Mouse (Mus musculus) neural tube, embryonic 12.5 days (tissue): ENCODE measurements at regions not wholly inside any gene's neighbourhood (a gene's known extent, or its start where the extent isn't known, plus 50 kb on each side); places are given as distances from the start of the nearest gene placed in this dataset.

Experiments
- ATAC-seq: fragments of 200-750 bp; cut with Nextera tagmentation; 2 replicates; pipeline ENCODE4 v1.8.0; 2017; ENCODE audit warnings: low read depth, mild to moderate bottlenecking, moderate TSS enrichment, moderate library complexity; ENCODE audit not compliant: low FRiP score
- H3K27ac ChIP-seq: fragments of 300-500 bp; sonication (generic); 2 replicates; pipeline ENCODE4 v1.5.1; 2016
- H3K27me3 ChIP-seq: fragments of 300-500 bp; sonication (generic); replicated peaks from 2 replicates; pipeline ENCODE4 v1.6.1; 2016; ENCODE audit warnings: mild to moderate bottlenecking
- H3K36me3 ChIP-seq: fragments of 300-500 bp; sonication (generic); 2 replicates; pipeline ENCODE4 v1.6.1; 2016; ENCODE audit warnings: mild to moderate bottlenecking
- H3K4me1 ChIP-seq: fragments of 300-500 bp; sonication (generic); 2 replicates; pipeline ENCODE4 v1.6.1; 2016
- H3K4me2 ChIP-seq: fragments of 300-500 bp; sonication (generic); replicated peaks from 2 replicates; pipeline ENCODE4 v1.6.1; 2016; ENCODE audit warnings: mild to moderate bottlenecking
- H3K4me3 ChIP-seq: fragments of 300-500 bp; sonication (generic); 2 replicates; pipeline ENCODE4 v1.5.1; 2016
- H3K9ac ChIP-seq: fragments of 300-500 bp; sonication (generic); 2 replicates; pipeline ENCODE4 v1.6.1; 2016; ENCODE audit warnings: mild to moderate bottlenecking
- H3K9me3 ChIP-seq: fragments of 300-500 bp; sonication (generic); 2 replicates; pipeline ENCODE4 v1.6.1; 2016; ENCODE audit warnings: mild to moderate bottlenecking
- WGBS: fragments of 180-500 bp; shearing (Covaris S2); methylation state at CpG from one replicate; pipeline ENCODE4 v1.1.7; 2016; 5-methylcytosine and 5-hydroxymethylcytosine counted together

DNA sequence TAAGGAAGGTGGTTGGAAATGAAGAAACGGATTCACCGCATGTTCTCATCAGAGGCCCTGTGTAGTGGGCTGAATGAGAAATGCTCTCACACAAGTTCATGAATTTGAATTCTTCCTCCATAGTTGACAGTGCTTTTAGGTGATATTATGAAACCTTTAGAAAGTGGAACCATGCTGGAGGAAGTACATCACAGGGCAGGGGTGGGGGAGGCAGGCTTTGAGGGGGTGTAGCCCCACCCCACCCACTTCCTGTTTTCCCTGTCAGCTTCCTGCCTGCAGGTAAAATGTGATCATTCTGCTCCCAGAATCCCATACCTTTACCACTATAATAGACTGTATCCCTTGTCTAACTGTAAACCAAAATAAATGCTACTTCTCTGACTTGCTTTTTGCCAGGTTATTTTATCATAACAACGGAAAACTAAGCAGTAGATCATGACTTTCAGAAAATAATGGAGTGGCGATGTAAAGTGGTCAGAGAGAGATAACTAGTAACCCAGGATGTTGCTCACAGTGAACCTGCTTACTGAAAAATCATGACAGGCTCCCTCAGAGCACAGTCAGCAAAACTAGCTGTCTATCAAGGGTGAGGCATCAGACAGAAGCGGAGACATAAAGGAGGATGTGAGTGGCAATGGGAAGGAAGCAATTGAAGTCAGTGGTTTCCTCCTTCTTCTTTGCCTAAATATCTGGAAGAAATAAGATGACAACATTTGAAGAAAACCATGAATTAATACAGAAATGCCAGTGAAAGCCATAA lies 230.2 kb downstream of the Rnf144a start:
- no peak overlapping the region for H3K4me2 ChIP-seq
- H3K4me3 ChIP-seq = no peak overlapping the region
- ATAC-seq = no peak
- no peaks in the 10 kb centered on the region for H3K9me3 ChIP-seq
- no peaks in the 10 kb centered on the region for H3K36me3 ChIP-seq
- no peaks in the 10 kb centered on the region for H3K27me3 ChIP-seq
- WGBS = 93% methylated on average over 5 of the region's 5 CpGs
- H3K4me1 ChIP-seq = no peaks in the 10 kb centered on the region
- H3K27ac ChIP-seq = no peak overlapping the region
- no peak overlapping the region for H3K9ac ChIP-seq

- H3K4me1 ChIP-seq = no peaks in the 10 kb centered on the region
These were observed 232.0 kb downstream of the Rnf144a start for GRCm38 (mm10) chr12:26183021-26183420.

DNA sequence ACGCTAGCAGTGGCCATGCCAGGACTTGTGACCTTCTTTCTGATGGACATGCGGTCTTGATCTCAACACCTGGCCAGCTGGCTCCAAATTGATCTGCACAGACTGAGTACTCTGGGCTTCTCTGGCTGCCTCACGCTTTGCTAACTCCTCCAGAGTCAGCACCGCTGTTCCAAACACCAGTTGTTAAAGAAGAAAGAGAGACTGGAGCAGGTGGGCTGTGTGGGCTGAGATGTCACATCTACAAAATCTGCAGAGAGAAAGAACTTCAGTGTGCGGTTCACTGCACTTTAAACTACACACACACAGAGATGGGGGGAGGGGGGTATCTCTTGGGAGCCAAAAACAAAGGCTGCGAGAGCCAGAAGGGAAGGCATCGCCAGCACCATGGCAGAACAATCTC lies 234.2 kb downstream of the Rnf144a start:
- Histone ChIP-seq H3K4me3 (no peak overlapping the region), H3K27ac (no peak overlapping the region), H3K4me2 (no peak overlapping the region), H3K36me3 (no peaks in the 10 kb centered on the region), H3K4me1 (no peaks in the 10 kb centered on the region), H3K27me3 (no peaks in the 10 kb centered on the region), H3K9me3 (no peaks in the 10 kb centered on the region), H3K9ac (no peak overlapping the region)
- 73% methylated on average over 7 of the region's 7 CpGs for WGBS
- ATAC-seq = no peak

More at GRCm38 (mm10) chr12:26183021-26183420, 232.0 kb downstream of the Rnf144a start:
- no peaks in the 10 kb centered on the region for H3K27me3 ChIP-seq
- 92% methylated on average over 2 of the region's 2 CpGs for WGBS
- H3K4me2 ChIP-seq = no peak overlapping the region
- no peak overlapping the region for H3K27ac ChIP-seq
- ATAC-seq = no peak
- H3K4me3 ChIP-seq = no peak overlapping the region
- H3K36me3 ChIP-seq = no peaks in the 10 kb centered on the region
- no peak overlapping the region for H3K9ac ChIP-seq
- H3K9me3 ChIP-seq = no peaks in the 10 kb centered on the region

DNA sequence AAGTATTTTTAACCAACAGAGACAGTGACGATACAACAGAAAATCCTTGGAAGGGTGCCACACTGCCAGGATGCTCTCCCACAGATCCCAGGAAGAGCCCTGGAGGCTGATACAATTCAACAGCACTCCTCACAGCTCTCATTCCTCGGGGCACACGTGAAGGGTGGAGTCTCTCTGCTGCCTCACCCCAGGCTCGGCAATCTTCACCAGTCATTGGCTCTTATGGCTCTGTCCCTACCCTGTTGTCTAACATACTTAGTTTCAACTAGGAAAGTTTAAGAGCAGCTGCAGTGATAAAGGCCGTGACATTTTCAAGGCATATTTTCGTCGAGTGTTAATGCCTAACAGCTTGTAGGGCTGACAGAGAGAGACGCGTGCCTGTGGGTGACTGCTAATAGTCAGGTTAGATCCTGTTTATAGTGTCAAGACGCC lies 238.8 kb downstream of the Rnf144a start:
- Histone ChIP-seq H3K9ac (no peak overlapping the region), H3K4me1 (no peaks in the 10 kb centered on the region), H3K9me3 (no peaks in the 10 kb centered on the region), H3K36me3 (no peaks in the 10 kb centered on the region), H3K27ac (no peak overlapping the region), H3K4me2 (no peak overlapping the region), H3K27me3 (no peaks in the 10 kb centered on the region), H3K4me3 (no peak overlapping the region)
- WGBS = 71% methylated on average over 10 of the region's 10 CpGs
- no peak for ATAC-seq

- ATAC-seq = no peak
- no peak overlapping the region for H3K9ac ChIP-seq
- no peak overlapping the region for H3K27ac ChIP-seq
- H3K4me1 ChIP-seq = no peaks in the 10 kb centered on the region
- H3K4me2 ChIP-seq = no peak overlapping the region
- no peaks in the 10 kb centered on the region for H3K36me3 ChIP-seq
- no peaks in the 10 kb centered on the region for H3K27me3 ChIP-seq
- no peaks in the 10 kb centered on the region for H3K9me3 ChIP-seq
- no peak overlapping the region for H3K4me3 ChIP-seq
- 80% methylated on average over 3 of the region's 3 CpGs for WGBS
These were observed 251.6 kb downstream of the Rnf144a start for GRCm38 (mm10) chr12:26163416-26163815.

GRCm38 (mm10) chr12:26160861-26161615 lies 254.0 kb downstream of the Rnf144a start:
- no peak for ATAC-seq
- H3K9me3 ChIP-seq = no peaks in the 10 kb centered on the region
- no peaks in the 10 kb centered on the region for H3K4me1 ChIP-seq
- no peak overlapping the region for H3K4me3 ChIP-seq
- H3K27me3 ChIP-seq = no peaks in the 10 kb centered on the region
- no peaks in the 10 kb centered on the region for H3K36me3 ChIP-seq
- H3K9ac ChIP-seq = no peak overlapping the region
- H3K4me2 ChIP-seq = no peak overlapping the region
- no peak overlapping the region for H3K27ac ChIP-seq
- 92% methylated on average over 11 of the region's 11 CpGs for WGBS

GRCm38 (mm10) chr12:26152992-26153391 lies 262.1 kb downstream of the Rnf144a start:
- no peak for ATAC-seq
- 30% methylated on average over 8 of the region's 8 CpGs for WGBS
- no peaks in the 10 kb centered on the region for H3K4me1 ChIP-seq
- no peak overlapping the region for H3K4me2 ChIP-seq
- H3K27me3 ChIP-seq = no peaks in the 10 kb centered on the region
- no peak overlapping the region for H3K9ac ChIP-seq
- no peak overlapping the region for H3K4me3 ChIP-seq
- H3K27ac ChIP-seq = no peak overlapping the region
- H3K36me3 ChIP-seq = no peaks in the 10 kb centered on the region
- H3K9me3 ChIP-seq = no peaks in the 10 kb centered on the region

DNA sequence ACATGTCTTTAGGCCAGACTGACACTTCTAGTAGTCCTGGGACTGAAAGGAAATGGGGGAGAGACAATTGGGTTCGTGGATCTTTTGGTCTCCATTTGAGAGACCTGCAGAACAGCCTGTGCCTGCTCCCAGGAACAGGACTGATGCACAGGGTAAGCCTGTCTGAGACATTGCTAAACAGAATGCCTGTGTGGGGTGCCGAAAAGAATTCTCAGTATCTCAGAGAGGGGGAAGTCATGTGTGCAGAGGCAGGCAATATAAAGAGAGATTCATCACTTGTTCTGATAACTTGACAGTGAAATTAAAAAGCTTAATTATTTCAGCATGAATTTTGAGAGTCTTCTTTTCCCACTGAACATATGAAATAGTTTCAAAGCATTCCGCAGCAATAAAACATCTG lies 268.7 kb downstream of the Rnf144a start:
- Histone ChIP-seq H3K36me3 (no peaks in the 10 kb centered on the region), H3K4me1 (no peaks in the 10 kb centered on the region), H3K9ac (no peak overlapping the region), H3K4me2 (no peak overlapping the region), H3K4me3 (no peak overlapping the region), H3K27ac (no peak overlapping the region), H3K27me3 (no peaks in the 10 kb centered on the region), H3K9me3 (no peaks in the 10 kb centered on the region)
- WGBS = 75% methylated on average over 3 of the region's 3 CpGs
- ATAC-seq = no peak

DNA sequence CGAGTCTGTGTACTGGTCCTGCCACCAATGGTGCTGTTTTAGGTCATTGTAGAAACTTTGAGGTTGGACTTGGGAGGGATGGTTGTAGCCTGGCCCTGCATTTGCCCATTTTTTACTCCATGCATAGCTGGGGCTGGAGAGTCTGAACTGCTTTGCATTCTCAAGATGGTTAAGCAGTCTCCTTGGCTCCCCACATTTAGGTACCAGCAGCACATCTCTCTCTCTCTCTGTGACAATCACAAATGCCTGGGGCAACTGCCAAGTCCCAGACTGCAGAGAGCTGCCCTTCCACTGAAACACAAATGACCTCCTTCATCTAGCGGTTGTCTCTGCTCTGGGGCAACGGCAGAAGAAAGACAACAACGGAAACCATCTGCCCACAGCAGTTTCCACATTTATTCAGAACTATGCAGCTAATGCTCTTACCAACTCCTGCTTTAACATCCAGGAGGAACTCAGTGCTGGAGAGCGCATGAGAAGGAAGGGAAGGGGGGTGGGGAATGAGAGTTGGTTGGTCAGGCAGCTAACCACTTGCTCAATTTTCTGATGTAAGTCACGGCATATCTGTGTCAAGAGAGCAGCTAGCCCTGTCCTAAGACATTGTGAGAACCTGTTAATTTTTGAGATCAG lies 269.9 kb downstream of the Rnf144a start:
- Histone ChIP-seq H3K27me3 (no peaks in the 10 kb centered on the region), H3K9me3 (no peaks in the 10 kb centered on the region), H3K9ac (no peak overlapping the region), H3K36me3 (no peaks in the 10 kb centered on the region), H3K27ac (no peak overlapping the region), H3K4me3 (no peak overlapping the region), H3K4me2 (no peak overlapping the region), H3K4me1 (no peaks in the 10 kb centered on the region)
- 65% methylated on average over 6 of the region's 6 CpGs for WGBS
- ATAC-seq = no peak

- no peaks in the 10 kb centered on the region for H3K36me3 ChIP-seq
- H3K27ac ChIP-seq = no peak overlapping the region
- 70% methylated on average over 3 of the region's 3 CpGs for WGBS
- H3K27me3 ChIP-seq = no peaks in the 10 kb centered on the region
- ATAC-seq = no peak
- no peaks in the 10 kb centered on the region for H3K4me1 ChIP-seq
- no peaks in the 10 kb centered on the region for H3K9me3 ChIP-seq
- H3K4me2 ChIP-seq = no peak overlapping the region
- no peak overlapping the region for H3K9ac ChIP-seq
- no peak overlapping the region for H3K4me3 ChIP-seq
These were observed 270.4 kb downstream of the Rnf144a start for GRCm38 (mm10) chr12:26144616-26145015.

GRCm38 (mm10) chr12:26143411-26143810 lies 271.6 kb downstream of the Rnf144a start:
- H3K27ac ChIP-seq = no peak overlapping the region
- H3K4me1 ChIP-seq = no peaks in the 10 kb centered on the region
- H3K9ac ChIP-seq = no peak overlapping the region
- H3K27me3 ChIP-seq = no peaks in the 10 kb centered on the region
- ATAC-seq = no peak
- no peak overlapping the region for H3K4me2 ChIP-seq
- no peaks in the 10 kb centered on the region for H3K9me3 ChIP-seq
- 50% methylated on average over 6 of the region's 6 CpGs for WGBS
- H3K4me3 ChIP-seq = no peak overlapping the region
- H3K36me3 ChIP-seq = no peaks in the 10 kb centered on the region

GRCm38 (mm10) chr12:26130811-26131210 lies 284.2 kb downstream of the Rnf144a start:
- no peaks in the 10 kb centered on the region for H3K36me3 ChIP-seq
- H3K9me3 ChIP-seq = no peaks in the 10 kb centered on the region
- no peaks in the 10 kb centered on the region for H3K27me3 ChIP-seq
- 90% methylated on average over 8 of the region's 8 CpGs for WGBS
- no peak overlapping the region for H3K9ac ChIP-seq
- ATAC-seq = no peak
- H3K4me3 ChIP-seq = no peak overlapping the region
- no peaks in the 10 kb centered on the region for H3K4me1 ChIP-seq
- H3K27ac ChIP-seq = no peak overlapping the region
- H3K4me2 ChIP-seq = no peak overlapping the region
